Comparison of ENCODE assay signal across 8 mouse cellular contexts in genomic region chr5:75150341-75150981, GRCm38 (mm10). TPM values are rescaled to one million over a fixed set of nuclear protein-coding genes. Genes with fewer than 3 reads are reported as not detected.
A peak's percentile ranks its signal among the peaks of the same experiment; 100 is the strongest.
DNase-seq lines count a peak whose midpoint lies in the region; ATAC-seq and TF ChIP-seq lines count a peak whose summit lies in the region.

No protein-coding gene starts in this region.

- 0 out of 2 replicates have a peak overlapping the region, but pooled peaks have one; percentile 19 for H3K4me2 ChIP-seq in forebrain, postnatal 0 days (ENCODE audit: low read depth)
- H3K4me2 ChIP-seq in limb, embryonic 11.5 days (ENCODE audit: low read depth, severe bottlenecking): peak overlapping the region; percentile 65

- H3K9me3 ChIP-seq in forebrain, postnatal 0 days (ENCODE audit: low read length): no peaks in the 10 kb centered on the region
- H3K9me3 ChIP-seq in limb, embryonic 11.5 days (ENCODE audit: control insufficient read depth, low read length): no peaks in the 10 kb centered on the region

- no peak overlapping the region for H3K9ac ChIP-seq in forebrain, postnatal 0 days
- peak overlapping the region; percentile 74 for H3K9ac ChIP-seq in limb, embryonic 11.5 days (ENCODE audit: low read length)

- no peak overlapping the region for H3K4me3 ChIP-seq in forebrain, postnatal 0 days (ENCODE audit: low read depth, low read length)
- H3K4me3 ChIP-seq in limb, embryonic 11.5 days (ENCODE audit: low read depth, low read length): peak overlapping the region; percentile 89

- 2% methylated on average over 23 of the region's 23 CpGs for WGBS in forebrain, postnatal 0 days
- WGBS in limb, embryonic 11.5 days: 0% methylated on average over 23 of the region's 23 CpGs

- no peak overlapping the region for H3K27ac ChIP-seq in forebrain, postnatal 0 days (ENCODE audit: low read depth, low read length)
- peak overlapping the region; percentile 99 for H3K27ac ChIP-seq in limb, embryonic 11.5 days (replicated peaks; ENCODE audit: low read depth, low read length)

- peak; percentile 30 for ATAC-seq in forebrain, postnatal 0 days
- peak; percentile 23 for ATAC-seq in limb, embryonic 11.5 days (ENCODE audit: insufficient number of reproducible peaks, low FRiP score, low TSS enrichment, low read depth)

- H3K4me1 ChIP-seq in forebrain, postnatal 0 days (ENCODE audit: insufficient read depth): peaks cover 13% of the 10 kb centered on the region; the same call in 1 of the 2 replicates
- H3K4me1 ChIP-seq in limb, embryonic 11.5 days (ENCODE audit: control insufficient read depth, insufficient read depth, low read length): peaks cover 23% of the 10 kb centered on the region

- no peaks in the 10 kb centered on the region for H3K36me3 ChIP-seq in forebrain, postnatal 0 days (ENCODE audit: insufficient read depth)
- no peaks in the 10 kb centered on the region for H3K36me3 ChIP-seq in limb, embryonic 11.5 days (ENCODE audit: control insufficient read depth, insufficient read depth, low read length)

- DNase-seq in testis, postnatal 10 days (ENCODE audit: low spot score): peak; percentile 49
- DNase-seq in testis, postnatal 14 days (ENCODE audit: low spot score): no peak
- peak; percentile 54 for DNase-seq in forebrain, postnatal 0 days
- peak; percentile 80 for DNase-seq in limb, embryonic 11.5 days (ENCODE audit: low spot score)
- DNase-seq in urinary bladder, adult 2 months (ENCODE audit: low spot score): no peak
- no peak for DNase-seq in spleen, postnatal 10 days (ENCODE audit: low spot score in 2 of 2)
- no peak for DNase-seq in lung, postnatal 4 days
- no peak for DNase-seq in gastrocnemius, postnatal 10 days

- H3K27me3 ChIP-seq in forebrain, postnatal 0 days (ENCODE audit: insufficient read depth, low read length): peaks cover 83% of the 10 kb centered on the region
- no peaks in the 10 kb centered on the region for H3K27me3 ChIP-seq in limb, embryonic 11.5 days (ENCODE audit: control insufficient read depth, insufficient read depth, low read length)

- TF ChIP-seq CTCF in forebrain, postnatal 0 days (IDR thresholded peaks at IDR 0.05; ENCODE audit: low read depth): no peak

RNA-seq across cellular contexts. Expression of gene Pdgfra, which starts 1.6 kb away (rescaled TPM):
- 43.9 and 49.9 TPM in 2 replicates for total RNA-seq in forebrain, postnatal 0 days (2014; rRNA removed)
- polyA plus RNA-seq in forebrain, postnatal 0 days (2015; fragmentation: Nextera tagmentation; extraction: Ambion mirVana): 10.0 and 14.0 TPM in 2 replicates
- polyA plus RNA-seq in limb, embryonic 11.5 days (2014; fragmentation: Nextera tagmentation; extraction: Ambion mirVana): 124 and 138 TPM in 2 replicates
- polyA plus RNA-seq in urinary bladder, adult 2 months (2012; rRNA removed): 33.3 and 53.6 TPM in 2 replicates
- total RNA-seq in gastrocnemius, postnatal 10 days (2021): 10 to 100 TPM; 48.9 to 52.1 TPM

Comparison
In these comparisons a context has a peak if more than half of its experiments do, and no peak if none do; other contexts are left out.
1. DNase-seq: peak in testis, postnatal 10 days (single experiment), forebrain, postnatal 0 days (single experiment) and limb, embryonic 11.5 days (single experiment); none in testis, postnatal 14 days (single experiment), urinary bladder, adult 2 months (single experiment), spleen, postnatal 10 days (0 of 2), lung, postnatal 4 days (0 of 2) and gastrocnemius, postnatal 10 days (single experiment).